Mouse (Mus musculus) MEL-GATA-1-ER (cell line): ENCODE data around the gene Olfr811.

Experiments
- DNase-seq: peaks from one replicate; pipeline ENCODE4 v3.0.0-alpha.2; 2012; ENCODE audit warnings: low read depth; ENCODE audit errors: extremely low read depth

The Olfr811 gene

GRCm38 (mm10) chr10:129804296-129804695 lies at the start of gene Olfr811:
Gene Olfr811, minus strand, starts transcription at chr10:129804396.
- DNase-seq: no peak

GRCm38 (mm10) chr10:129847343-129847742 lies 43.1 kb upstream of the Olfr811 start:
- no peak for DNase-seq

- no peak for DNase-seq
Observed at GRCm38 (mm10) chr10:129845994-129846393, 41.8 kb upstream of the Olfr811 start, which contains the start of gene Olfr812. Gene Olfr812, minus strand, starts transcription at chr10:129846094.

- no peak for DNase-seq
Observed at GRCm38 (mm10) chr10:129794817-129795216, 9.4 kb downstream of the Olfr811 start, which contains the start of gene Olfr810. Gene Olfr810, minus strand, starts transcription at chr10:129794917.

GRCm38 (mm10) chr10:129778123-129778522 lies 26.1 kb downstream of the Olfr811 start:
- DNase-seq: no peak

GRCm38 (mm10) chr10:129774338-129774737 lies 29.9 kb downstream of the Olfr811 start, which contains the start of gene Olfr809:
Gene Olfr809, plus strand, starts transcription at chr10:129774638.
- no peak for DNase-seq

GRCm38 (mm10) chr10:129765182-129765581 lies 39.0 kb downstream of the Olfr811 start, which contains the start of gene Olfr808:
Gene Olfr808, plus strand, starts transcription at chr10:129765482.
- no peak for DNase-seq

GRCm38 (mm10) chr10:129757693-129758092 lies 46.5 kb downstream of the Olfr811 start, which contains the start of gene Olfr807:
Gene Olfr807, minus strand, starts transcription at chr10:129757793.
- DNase-seq: no peak
